Mouse (Mus musculus) thymus, adult 2 months (tissue): Measurements from ENCODE around the gene Dph5.
"Not testable (repeated sequence)": the region's sequence is repeated elsewhere in the genome, so short reads cannot be mapped to it uniquely, and the experiment has no call there.

Experiments used
- CTCF ChIP-seq: fragments of 200-500 bp; IDR thresholded peaks from 2 replicates; pipeline ENCODE4 v1.5.1; 2012; ENCODE audit warnings: mild to moderate bottlenecking, control low read depth, low read length, moderate library complexity, borderline replicate concordance; ENCODE audit not compliant: control insufficient read depth, poor library complexity, insufficient read depth; ENCODE audit errors: extremely low read depth
- POLR2A ChIP-seq: fragments of 200-500 bp; IDR thresholded peaks from 2 replicates; pipeline ENCODE4 v1.6.1; 2012; ENCODE audit warnings: mild to moderate bottlenecking, low read length, control low read depth, moderate library complexity; ENCODE audit not compliant: control insufficient read depth, poor library complexity, insufficient read depth; ENCODE audit errors: extremely low read depth

- TF ChIP-seq CTCF, POLR2A: not testable (repeated sequence)
These were observed 26.9 kb upstream of the Dph5 start for GRCm38 (mm10) chr3:115860780-115861179.
